ENCODE assay signal across 26 mouse cellular contexts in the genomic region with DNA sequence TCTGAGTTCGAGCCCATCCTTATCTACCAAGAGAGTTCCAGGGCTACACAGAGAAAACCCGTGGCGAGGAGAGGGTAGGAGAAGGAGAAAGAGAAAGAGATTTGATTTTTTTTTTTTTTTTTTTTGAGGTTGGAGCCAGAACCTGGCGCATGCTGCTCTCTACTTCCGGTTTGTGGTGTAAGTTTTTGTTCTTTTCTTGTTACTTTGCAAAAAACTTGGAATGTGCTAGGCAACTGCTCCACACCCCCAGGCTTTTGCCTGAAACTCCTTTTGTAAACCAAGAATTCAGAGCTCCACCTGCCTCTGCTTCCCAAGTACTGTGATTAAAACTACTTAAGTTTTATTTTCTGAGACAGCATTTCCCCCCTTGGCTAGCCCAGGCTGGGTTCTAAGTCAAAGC. TPM values are rescaled to one million over a fixed set of nuclear protein-coding genes. Genes with fewer than 3 reads are reported as not detected.
DNase-seq lines count a peak whose midpoint lies in the region; ATAC-seq and TF ChIP-seq lines count a peak whose summit lies in the region.
"Had no signal": no experiment of that assay in that cellular context is flagged by ENCODE, and none has a peak within 500 bp of the region (broad histone marks: within the 10 kb centered on the region; RNA-seq: fewer than 3 reads in every experiment).

No protein-coding gene starts in this region.

- H3K9ac ChIP-seq in liver, embryonic 12.5 days = no peak overlapping the region
- peak overlapping the region; percentile 25; the same call in 1 of the 2 replicates for H3K9ac ChIP-seq in MEL (ENCODE audit: control insufficient read depth, low read depth, low read length, poor library complexity, severe bottlenecking)
- H3K9ac ChIP-seq in forebrain, embryonic 12.5 days = no peak overlapping the region
- no peak overlapping the region for H3K9ac ChIP-seq in hindbrain, embryonic 16.5 days (ENCODE audit: low read depth, low read length)
- H3K9ac ChIP-seq: embryonic facial prominence, embryonic 12.5 days; forebrain, postnatal 0 days; heart, embryonic 13.5 days; hindbrain, embryonic 12.5 days; intestine, embryonic 15.5 days had no signal

- no peak for TF ChIP-seq EP300 in MEL (IDR thresholded peaks at IDR 0.05; ENCODE audit: low read depth in 1 of 2, low read length in 2 of 2)

- peaks cover 57% of the 10 kb centered on the region for H3K4me1 ChIP-seq in liver, embryonic 12.5 days
- H3K4me1 ChIP-seq in MEL (ENCODE audit: control insufficient read depth in 1 of 2, insufficient read depth in 2 of 2, low read length in 2 of 2) = peaks cover 2 to 30% of the 10 kb centered on the region in 2 experiments; a peak in 3 of 4 replicates
- peaks cover 10% of the 10 kb centered on the region for H3K4me1 ChIP-seq in forebrain, embryonic 12.5 days
- H3K4me1 ChIP-seq in hindbrain, embryonic 16.5 days (ENCODE audit: control insufficient read depth, insufficient read depth, low read depth, low read length) = peaks cover 2% of the 10 kb centered on the region; the same call in 1 of the 2 replicates
- H3K4me1 ChIP-seq: embryonic facial prominence, embryonic 12.5 days had no signal

- H3K79me2 ChIP-seq in MEL (ENCODE audit: control insufficient read depth, insufficient read depth, low read length, poor library complexity) = no peaks in the 10 kb centered on the region

- WGBS in liver, embryonic 12.5 days (ENCODE audit: insufficient replicate concordance) = 59% methylated on average over 5 of the region's 5 CpGs
- 92% methylated on average over 5 of the region's 5 CpGs for WGBS in forebrain, embryonic 12.5 days
- 89% methylated on average over 5 of the region's 5 CpGs for WGBS in hindbrain, embryonic 16.5 days

- no peak for TF ChIP-seq POLR2A in MEL (IDR thresholded peaks at IDR 0.05; ENCODE audit: control insufficient read depth in 1 of 2, insufficient read depth in 1 of 2, low read depth in 1 of 2, low read length in 2 of 2, poor library complexity in 1 of 2)

- TF ChIP-seq RAD21 in MEL (IDR thresholded peaks at IDR 0.05; ENCODE audit: low read depth, low read length) = no peak

- H3K4me3 ChIP-seq in liver, embryonic 12.5 days = no peak overlapping the region
- H3K4me3 ChIP-seq in MEL (ENCODE audit: control insufficient read depth in 1 of 2, insufficient read depth in 1 of 2, low read depth in 2 of 2, low read length in 2 of 2) = no peak overlapping the region
- no peak overlapping the region for H3K4me3 ChIP-seq in forebrain, embryonic 12.5 days (replicated peaks)
- no peak overlapping the region for H3K4me3 ChIP-seq in hindbrain, embryonic 16.5 days (ENCODE audit: low read length)
- H3K4me3 ChIP-seq: embryonic facial prominence, embryonic 12.5 days; hindbrain, embryonic 12.5 days had no signal

- no peak for DNase-seq in liver
- DNase-seq in MEL (ENCODE audit: low read depth, low spot score) = no peak
- DNase-seq in naive thymus-derived CD4-positive, alpha-beta T cell, adult 2 months (ENCODE audit: low read depth) = peak; percentile 62
- no peak for DNase-seq in cerebellum, postnatal 36 days
- DNase-seq: adrenal gland, adult 2 months; adrenal gland, postnatal 25 days; cerebellum, adult 2 months; cerebellum, postnatal 14 days; forebrain, postnatal 0 days; gastrocnemius, postnatal 36 days; heart, adult 11 months; heart, postnatal 4 days; kidney, adult 18-20 months had no signal

- H3K36me3 ChIP-seq in liver, embryonic 12.5 days = no peaks in the 10 kb centered on the region
- peaks cover 0 to 11% of the 10 kb centered on the region in 2 experiments; a peak in 2 of 4 replicates for H3K36me3 ChIP-seq in MEL (ENCODE audit: control insufficient read depth in 1 of 2, insufficient read depth in 2 of 2, low read length in 2 of 2)
- no peaks in the 10 kb centered on the region for H3K36me3 ChIP-seq in forebrain, embryonic 12.5 days (replicated peaks)
- no peaks in the 10 kb centered on the region for H3K36me3 ChIP-seq in hindbrain, embryonic 16.5 days (ENCODE audit: control insufficient read depth, insufficient read depth, low read length)
- H3K36me3 ChIP-seq: embryonic facial prominence, embryonic 12.5 days; G1E; heart, embryonic 13.5 days; hindbrain, embryonic 12.5 days; intestine, embryonic 15.5 days had no signal

- H3K9me3 ChIP-seq in liver, embryonic 12.5 days (replicated peaks) = no peaks in the 10 kb centered on the region
- H3K9me3 ChIP-seq in MEL (replicated peaks; ENCODE audit: insufficient read depth, low read length) = no peaks in the 10 kb centered on the region
- no peaks in the 10 kb centered on the region for H3K9me3 ChIP-seq in forebrain, embryonic 12.5 days
- no peaks in the 10 kb centered on the region for H3K9me3 ChIP-seq in hindbrain, embryonic 16.5 days (ENCODE audit: control insufficient read depth, low read length)
- H3K9me3 ChIP-seq: embryonic facial prominence, embryonic 12.5 days; G1E; heart, embryonic 13.5 days; hindbrain, embryonic 12.5 days; intestine, embryonic 15.5 days had no signal

- no peak for TF ChIP-seq CTCF in MEL (IDR thresholded peaks at IDR 0.05 in 2 of 3, conservative IDR thresholded peaks at IDR 0.05 in 1 of 3; ENCODE audit: control insufficient read depth in 1 of 3, insufficient read depth in 1 of 3, low read depth in 2 of 3, low read length in 3 of 3, poor library complexity in 1 of 3, severe bottlenecking in 1 of 3)

- H3K4me2 ChIP-seq in liver, embryonic 12.5 days = peak overlapping the region; percentile 77; the same call in 1 of the 2 replicates
- H3K4me2 ChIP-seq in forebrain, embryonic 12.5 days = no peak overlapping the region
- H3K4me2 ChIP-seq in hindbrain, embryonic 16.5 days (ENCODE audit: low read length) = no peak overlapping the region

- ATAC-seq in liver, embryonic 12.5 days = no peak
- ATAC-seq in CD4-positive, CD25-positive, alpha-beta regulatory T cell, adult 4 months = peak; percentile 23
- ATAC-seq in forebrain, embryonic 12.5 days (ENCODE audit: low FRiP score) = no peak
- ATAC-seq in hindbrain, embryonic 16.5 days = no peak
- ATAC-seq: forebrain, postnatal 0 days; hindbrain, postnatal 0 days had no signal

- H3K27me3 ChIP-seq in liver, embryonic 12.5 days (replicated peaks) = no peaks in the 10 kb centered on the region
- no peaks in the 10 kb centered on the region for H3K27me3 ChIP-seq in MEL (ENCODE audit: control insufficient read depth in 1 of 2, insufficient read depth in 2 of 2, low read length in 2 of 2)
- H3K27me3 ChIP-seq in forebrain, embryonic 12.5 days = no peaks in the 10 kb centered on the region
- no peaks in the 10 kb centered on the region; the same call in 1 of the 2 replicates for H3K27me3 ChIP-seq in hindbrain, embryonic 16.5 days (replicated peaks; ENCODE audit: control insufficient read depth, insufficient read depth, low read length)
- H3K27me3 ChIP-seq: embryonic facial prominence, embryonic 12.5 days; heart, embryonic 13.5 days; hindbrain, embryonic 12.5 days; intestine, embryonic 15.5 days had no signal

- H3K27ac ChIP-seq in liver, embryonic 12.5 days = 0 out of 2 replicates have a peak overlapping the region, but pooled peaks have one; percentile 67
- no peak overlapping the region for H3K27ac ChIP-seq in MEL (ENCODE audit: control insufficient read depth, low read depth, low read length)
- no peak overlapping the region for H3K27ac ChIP-seq in forebrain, embryonic 12.5 days
- H3K27ac ChIP-seq in hindbrain, embryonic 16.5 days (ENCODE audit: low read depth, low read length) = no peak overlapping the region
- H3K27ac ChIP-seq: embryonic facial prominence, embryonic 12.5 days; heart, embryonic 13.5 days; hindbrain, embryonic 12.5 days; hindbrain, postnatal 0 days; intestine, embryonic 15.5 days had no signal

TF ChIP-seq in MEL, 35 proteins besides CTCF, POLR2A, EP300 and RAD21 (continues in another document):
- 0 out of 2 replicates have a peak, but pooled peaks have one; percentile 19 for TF ChIP-seq ELF1 (IDR thresholded peaks at IDR 0.05; ENCODE audit: low read depth, low read length)

RNA-seq across cellular contexts. Expression of a gene that starts 8.7 kb away (rescaled TPM):
- not detected in 2 replicates for polyA plus RNA-seq in liver, embryonic 12.5 days (2016; fragmentation: Nextera tagmentation; extraction: Ambion mirVana)
- polyA plus RNA-seq in CD4-positive, CD25-positive, alpha-beta regulatory T cell, adult 4 months (2017; shearing (Covaris generic)) = 1 to 10 TPM; 5.2 to 6.9 TPM
- not detected in 2 replicates for total RNA-seq in MEL (2012; rRNA removed)
- not detected for polyA plus RNA-seq in MEL (2012; ENCODE audit: insufficient read depth in 1 of 2, insufficient read length in 2 of 2, low read depth in 1 of 2, low replicate concordance in 2 of 2, missing spikeins in 1 of 2)
- polyA plus RNA-seq in forebrain, embryonic 12.5 days (2016; fragmentation: Nextera tagmentation; extraction: Ambion mirVana) = 0.50 TPM in 1 of 2 replicates, not detected in the other
- 0.47 and 0.81 TPM in 2 replicates for polyA plus RNA-seq in hindbrain, embryonic 16.5 days (2015; fragmentation: Nextera tagmentation; extraction: Ambion mirVana)
- total RNA-seq: adrenal gland, adult 2 months; adrenal gland, postnatal 25 days; forebrain, postnatal 0 days; G1E; gastrocnemius, adult 18-20 months; gastrocnemius, postnatal 36 days; heart, postnatal 4 days; hindbrain, postnatal 0 days had no signal
- polyA plus RNA-seq: adrenal gland, adult 2 months; embryonic facial prominence, embryonic 12.5 days; forebrain, embryonic 11.5 days; G1E; heart, embryonic 13.5 days; heart, postnatal 0 days had no signal

RNA-seq across cellular contexts. Expression of a gene that starts 23.2 kb away (rescaled TPM):
- polyA plus RNA-seq in liver, embryonic 12.5 days (2016; fragmentation: Nextera tagmentation; extraction: Ambion mirVana) = 11.6 and 11.9 TPM in 2 replicates
- 1 to 10 TPM; 4.2 to 8.1 TPM for polyA plus RNA-seq in CD4-positive, CD25-positive, alpha-beta regulatory T cell, adult 4 months (2017; shearing (Covaris generic))
- total RNA-seq in MEL (2012; rRNA removed) = 4.5 and 4.7 TPM in 2 replicates
- 10 to 100 TPM in 1 of 2 experiments, not detected in 1; 13.3 TPM for polyA plus RNA-seq in MEL (2012; ENCODE audit: insufficient read depth in 1 of 2, insufficient read length in 2 of 2, low read depth in 1 of 2, low replicate concordance in 2 of 2, missing spikeins in 1 of 2)
- polyA plus RNA-seq in forebrain, embryonic 12.5 days (2016; fragmentation: Nextera tagmentation; extraction: Ambion mirVana) = 10.4 and 11.4 TPM in 2 replicates
- polyA plus RNA-seq in hindbrain, embryonic 16.5 days (2015; fragmentation: Nextera tagmentation; extraction: Ambion mirVana) = 14.2 TPM in 2 replicates

RNA-seq across cellular contexts. Expression of a gene that starts 30.1 kb away (rescaled TPM):
- polyA plus RNA-seq in liver, embryonic 12.5 days (2016; fragmentation: Nextera tagmentation; extraction: Ambion mirVana) = 28.2 and 30.3 TPM in 2 replicates
- 1 to 10 TPM; 3.4 to 4.3 TPM for polyA plus RNA-seq in CD4-positive, CD25-positive, alpha-beta regulatory T cell, adult 4 months (2017; shearing (Covaris generic))
- 4.3 and 6.8 TPM in 2 replicates for total RNA-seq in MEL (2012; rRNA removed)
- polyA plus RNA-seq in MEL (2012; ENCODE audit: insufficient read depth in 1 of 2, insufficient read length in 2 of 2, low read depth in 1 of 2, low replicate concordance in 2 of 2, missing spikeins in 1 of 2) = 1 to 10 TPM in 1 of 2 experiments, not detected in 1; 5.6 TPM
- 9.0 and 9.7 TPM in 2 replicates for polyA plus RNA-seq in forebrain, embryonic 12.5 days (2016; fragmentation: Nextera tagmentation; extraction: Ambion mirVana)
- 17.3 and 19.8 TPM in 2 replicates for polyA plus RNA-seq in hindbrain, embryonic 16.5 days (2015; fragmentation: Nextera tagmentation; extraction: Ambion mirVana)

RNA-seq across cellular contexts. Expression of a gene that starts 48.5 kb away (rescaled TPM):
- polyA plus RNA-seq in liver, embryonic 12.5 days (2016; fragmentation: Nextera tagmentation; extraction: Ambion mirVana) = 28.9 and 30.6 TPM in 2 replicates
- polyA plus RNA-seq in CD4-positive, CD25-positive, alpha-beta regulatory T cell, adult 4 months (2017; shearing (Covaris generic)) = 10 to 100 TPM; 33.1 to 51.1 TPM
- total RNA-seq in MEL (2012; rRNA removed) = 24.8 and 29.2 TPM in 2 replicates
- 10 to 100 TPM in 1 of 2 experiments, not detected in 1; 48.9 TPM for polyA plus RNA-seq in MEL (2012; ENCODE audit: insufficient read depth in 1 of 2, insufficient read length in 2 of 2, low read depth in 1 of 2, low replicate concordance in 2 of 2, missing spikeins in 1 of 2)
- 108 and 118 TPM in 2 replicates for polyA plus RNA-seq in forebrain, embryonic 12.5 days (2016; fragmentation: Nextera tagmentation; extraction: Ambion mirVana)
- polyA plus RNA-seq in hindbrain, embryonic 16.5 days (2015; fragmentation: Nextera tagmentation; extraction: Ambion mirVana) = 88.8 and 99.8 TPM in 2 replicates
